Comparison of ENCODE assay signal across 9 mouse cellular contexts in genomic region chr13:41339195-41339594, GRCm38 (mm10).
A peak's percentile ranks its signal among the peaks of the same experiment; 100 is the strongest.
DNase-seq lines count a peak whose midpoint lies in the region; ATAC-seq and TF ChIP-seq lines count a peak whose summit lies in the region.
"Had no signal": no experiment of that assay in that cellular context is flagged by ENCODE, and none has a peak within 500 bp of the region (broad histone marks: within the 10 kb centered on the region; RNA-seq: fewer than 3 reads in every experiment).

No protein-coding gene starts in this region.

- H3K4me2 ChIP-seq in heart, embryonic 11.5 days = no peak overlapping the region
- no peak overlapping the region for H3K4me2 ChIP-seq in midbrain, embryonic 13.5 days (replicated peaks)
- 0 out of 2 replicates have a peak overlapping the region, but pooled peaks have one; percentile 21 for H3K4me2 ChIP-seq in stomach, postnatal 0 days (replicated peaks; ENCODE audit: low read depth)
- H3K4me2 ChIP-seq: liver, embryonic 13.5 days had no signal

- H3K36me3 ChIP-seq in heart, embryonic 11.5 days (ENCODE audit: control insufficient read depth, insufficient read depth, low read length) = no peaks in the 10 kb centered on the region
- peaks cover 7% of the 10 kb centered on the region; the same call in 1 of the 2 replicates for H3K36me3 ChIP-seq in midbrain, embryonic 13.5 days
- H3K36me3 ChIP-seq in midbrain, embryonic 10.5 days = peaks cover 70% of the 10 kb centered on the region
- H3K36me3 ChIP-seq in kidney, adult 2 months (ENCODE audit: control insufficient read depth, insufficient read depth, low read length) = peaks cover 7% of the 10 kb centered on the region; the same call in 1 of the 2 replicates
- H3K36me3 ChIP-seq in stomach, postnatal 0 days (ENCODE audit: control insufficient read depth, insufficient read depth, low read length) = 0 out of 2 replicates have a peak, but pooled peaks cover 3% of the 10 kb centered on the region
- H3K36me3 ChIP-seq: liver, embryonic 13.5 days had no signal

- H3K4me1 ChIP-seq in heart, embryonic 11.5 days (ENCODE audit: control insufficient read depth, insufficient read depth, low read length) = peaks cover 47% of the 10 kb centered on the region
- peaks cover 17% of the 10 kb centered on the region for H3K4me1 ChIP-seq in midbrain, embryonic 13.5 days (replicated peaks)
- H3K4me1 ChIP-seq in midbrain, embryonic 10.5 days = peaks cover 25% of the 10 kb centered on the region
- H3K4me1 ChIP-seq in kidney, adult 2 months (ENCODE audit: control insufficient read depth, insufficient read depth, low read length) = peaks cover 73% of the 10 kb centered on the region
- H3K4me1 ChIP-seq in stomach, postnatal 0 days (replicated peaks; ENCODE audit: control insufficient read depth, insufficient read depth) = peaks cover 14% of the 10 kb centered on the region

- H3K27ac ChIP-seq in heart, embryonic 11.5 days (ENCODE audit: low read depth, low read length) = peak overlapping the region; percentile 65
- 0 out of 2 replicates have a peak overlapping the region, but pooled peaks have one; percentile 35 for H3K27ac ChIP-seq in midbrain, embryonic 13.5 days
- H3K27ac ChIP-seq in midbrain, embryonic 10.5 days (replicated peaks) = no peak overlapping the region
- H3K27ac ChIP-seq in kidney, adult 2 months (ENCODE audit: insufficient read depth, low read depth, low read length) = peak overlapping the region; percentile 87
- H3K27ac ChIP-seq in stomach, postnatal 0 days (replicated peaks) = peak overlapping the region; percentile 69
- H3K27ac ChIP-seq: liver, embryonic 13.5 days had no signal

- H3K4me3 ChIP-seq in heart, embryonic 11.5 days (ENCODE audit: low read depth, low read length) = no peak overlapping the region
- H3K4me3 ChIP-seq in midbrain, embryonic 13.5 days (replicated peaks) = no peak overlapping the region
- no peak overlapping the region for H3K4me3 ChIP-seq in midbrain, embryonic 10.5 days
- H3K4me3 ChIP-seq in kidney, adult 2 months (ENCODE audit: insufficient read depth, low read depth, low read length) = no peak overlapping the region
- no peak overlapping the region for H3K4me3 ChIP-seq in stomach, postnatal 0 days (ENCODE audit: low read depth, low read length)
- H3K4me3 ChIP-seq: liver, embryonic 13.5 days had no signal

- H3K9ac ChIP-seq in heart, embryonic 11.5 days (ENCODE audit: low read depth, low read length) = no peak overlapping the region
- H3K9ac ChIP-seq in midbrain, embryonic 13.5 days (replicated peaks) = no peak overlapping the region
- H3K9ac ChIP-seq in stomach, postnatal 0 days (ENCODE audit: low read length) = no peak overlapping the region
- H3K9ac ChIP-seq: liver, embryonic 13.5 days had no signal

- DNase-seq in heart, postnatal 36 days = no peak
- no peak for DNase-seq in midbrain, embryonic 10.5 days (ENCODE audit: low spot score)
- peak; percentile 87 for DNase-seq in kidney, adult 2 months
- DNase-seq in stomach, postnatal 0 days (ENCODE audit: low spot score) = no peak
- no peak for DNase-seq in urinary bladder, postnatal 14 days (ENCODE audit: low spot score)
- no peak for DNase-seq in frontal cortex, postnatal 10 days (ENCODE audit: low spot score in 2 of 2)
- DNase-seq: liver, embryonic 13.5 days had no signal

- H3K27me3 ChIP-seq in heart, embryonic 11.5 days (ENCODE audit: control insufficient read depth, insufficient read depth, low read length) = no peaks in the 10 kb centered on the region
- no peaks in the 10 kb centered on the region for H3K27me3 ChIP-seq in midbrain, embryonic 13.5 days
- H3K27me3 ChIP-seq in midbrain, embryonic 10.5 days (ENCODE audit: low read depth, poor library complexity, severe bottlenecking) = no peaks in the 10 kb centered on the region
- no peaks in the 10 kb centered on the region for H3K27me3 ChIP-seq in kidney, adult 2 months (replicated peaks; ENCODE audit: control insufficient read depth, insufficient read depth, low read length)
- no peaks in the 10 kb centered on the region for H3K27me3 ChIP-seq in stomach, postnatal 0 days (ENCODE audit: control insufficient read depth, insufficient read depth, low read length)
- H3K27me3 ChIP-seq: liver, embryonic 13.5 days had no signal

- ATAC-seq in heart, embryonic 11.5 days (replicated peaks; ENCODE audit: insufficient number of reproducible peaks, low FRiP score, low TSS enrichment) = no peak
- ATAC-seq in midbrain, embryonic 13.5 days = no peak
- no peak; the same call in 1 of the 2 replicates for ATAC-seq in stomach, postnatal 0 days (ENCODE audit: low FRiP score, low TSS enrichment)

- TF ChIP-seq CTCF in kidney, adult 2 months (conservative IDR thresholded peaks at IDR 0.05; ENCODE audit: insufficient read depth, insufficient read length, low read depth, low read length) = no peak
- TF ChIP-seq CTCF in stomach, postnatal 0 days (IDR thresholded peaks at IDR 0.05; ENCODE audit: low read depth) = no peak

- no peak for TF ChIP-seq EP300 in stomach, postnatal 0 days (optimal IDR thresholded peaks at IDR 0.05)

- intact Hi-C loops in heart, postnatal 36 days (cut with DNase I) = no loop called here

- 72% methylated on average over 5 of the region's 5 CpGs for WGBS in heart, embryonic 11.5 days (ENCODE audit: insufficient replicate concordance)
- 76% methylated on average over 5 of the region's 5 CpGs for WGBS in midbrain, embryonic 13.5 days
- 90% methylated on average over 5 of the region's 5 CpGs for WGBS in midbrain, embryonic 10.5 days
- 33% methylated on average over 5 of the region's 5 CpGs for WGBS in kidney, adult 2 months
- WGBS in stomach, postnatal 0 days = 42% methylated on average over 5 of the region's 5 CpGs

- TF ChIP-seq POLR2A in kidney, adult 2 months (IDR thresholded peaks at IDR 0.05; ENCODE audit: low read depth, low read length) = no peak

- H3K9me3 ChIP-seq in heart, embryonic 11.5 days (replicated peaks; ENCODE audit: control insufficient read depth, low read length) = no peaks in the 10 kb centered on the region
- H3K9me3 ChIP-seq in midbrain, embryonic 13.5 days = no peaks in the 10 kb centered on the region
- H3K9me3 ChIP-seq in midbrain, embryonic 10.5 days (replicated peaks) = no peaks in the 10 kb centered on the region
- no peaks in the 10 kb centered on the region for H3K9me3 ChIP-seq in stomach, postnatal 0 days (ENCODE audit: control insufficient read depth, low read length)
- H3K9me3 ChIP-seq: liver, embryonic 13.5 days had no signal
